Mouse (Mus musculus) forebrain, embryonic 10.5 days (tissue): ENCODE data around the gene Gpatch11. TPM values are rescaled to one million over a fixed set of nuclear protein-coding genes. Genes with fewer than 3 reads are reported as not detected.
A peak's percentile ranks its signal among the peaks of the same experiment; 100 is the strongest.

ENCODE experiments used
- DNase-seq: peaks from one replicate; pipeline ENCODE4 v3.0.0-alpha.2; 2017; ENCODE audit warnings: low spot score; ENCODE audit errors: extremely low spot score
- H3K27ac ChIP-seq: fragments of 300-500 bp; sonication (generic); 2 replicates; pipeline ENCODE4 v1.5.1; 2016; ENCODE audit warnings: mild to moderate bottlenecking
- H3K27me3 ChIP-seq: fragments of 300-500 bp; sonication (generic); 2 replicates; pipeline ENCODE4 v1.6.1; 2016; ENCODE audit warnings: mild to moderate bottlenecking; ENCODE audit not compliant: poor library complexity, severe bottlenecking
- H3K36me3 ChIP-seq: fragments of 300-500 bp; sonication (generic); replicated peaks from 2 replicates; pipeline ENCODE4 v1.6.1; 2016; ENCODE audit warnings: mild to moderate bottlenecking, moderate library complexity
- H3K4me1 ChIP-seq: fragments of 300-500 bp; sonication (generic); 2 replicates; pipeline ENCODE4 v1.6.1; 2016
- H3K4me3 ChIP-seq: fragments of 300-500 bp; sonication (generic); 2 replicates; pipeline ENCODE4 v1.5.1; 2016; ENCODE audit warnings: mild to moderate bottlenecking, moderate library complexity
- H3K9me3 ChIP-seq: fragments of 300-500 bp; sonication (generic); 2 replicates; pipeline ENCODE4 v1.6.1; 2016; ENCODE audit warnings: mild to moderate bottlenecking, moderate library complexity
- WGBS: fragments of 180-500 bp; shearing (Covaris S2); methylation state at CpG from one replicate; pipeline ENCODE4 v1.1.7; 2016; 5-methylcytosine and 5-hydroxymethylcytosine counted together
- polyA plus RNA-seq: library from polyadenylated mRNA; unstranded; fragments of >200 nt; fragmentation: Nextera tagmentation; extraction: Ambion mirVana; gene quantifications from 2 replicates; pipeline ENCODE4 v1.2.1, GENCODE M21; 2016

Gpatch11 gene
- polyA plus RNA-seq, 1 experiment from 2014 or later = 31.8 TPM

DNA sequence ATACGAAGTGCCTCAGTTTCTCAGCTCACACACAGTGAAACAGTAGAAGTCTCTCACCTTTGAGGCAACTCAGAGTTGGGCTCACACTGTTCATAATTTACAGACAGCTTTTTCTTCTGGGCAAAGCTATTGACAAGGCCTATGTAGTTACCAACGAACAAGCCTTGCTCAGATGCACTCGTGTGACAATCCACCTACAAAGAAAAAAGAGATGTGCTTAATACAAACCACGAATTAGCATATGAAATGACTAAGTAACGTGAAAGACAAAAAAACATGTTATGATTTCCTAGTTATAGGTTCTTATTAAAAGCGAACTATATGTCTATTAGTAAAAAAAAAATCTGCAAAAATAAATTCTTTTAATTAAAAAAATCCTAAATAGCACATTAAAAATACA is 38.5 kb downstream of the Gpatch11 start:
- no peak for DNase-seq
- 95% methylated on average over 6 of the region's 6 CpGs for WGBS
- no peak overlapping the region for H3K27ac ChIP-seq
- peaks cover 32% of the 10 kb centered on the region for H3K36me3 ChIP-seq
- no peaks in the 10 kb centered on the region for H3K9me3 ChIP-seq
- H3K4me3 ChIP-seq = no peak overlapping the region
- no peaks in the 10 kb centered on the region for H3K27me3 ChIP-seq
- H3K4me1 ChIP-seq = no peaks in the 10 kb centered on the region

DNA sequence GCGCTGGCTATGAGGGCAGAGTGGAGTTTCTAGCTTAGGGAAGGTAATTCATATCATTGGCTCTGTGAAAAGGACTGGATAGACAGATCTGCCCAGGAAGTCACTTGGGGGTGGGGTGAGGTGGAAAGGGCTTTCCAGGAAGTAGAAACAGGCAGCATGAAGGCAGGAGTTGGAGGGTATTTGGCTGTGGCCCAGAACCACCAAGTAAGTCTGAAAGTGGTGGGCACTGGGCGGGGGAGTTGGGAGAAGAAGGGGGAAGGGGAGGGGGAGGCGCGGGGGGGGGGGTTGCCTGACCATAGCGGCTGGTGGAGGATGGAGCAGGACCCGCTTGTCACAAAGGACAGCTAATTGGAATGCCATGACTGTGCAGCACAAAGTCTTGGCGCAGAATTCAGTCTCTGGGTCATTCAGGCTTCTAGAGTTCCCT is 46.5 kb downstream of the Gpatch11 start:
- peak overlapping the region; percentile 84 for H3K27ac ChIP-seq
- no peaks in the 10 kb centered on the region for H3K9me3 ChIP-seq
- peaks cover 20% of the 10 kb centered on the region for H3K4me1 ChIP-seq
- peak; percentile 32 for DNase-seq
- 15% methylated on average over 4 of the region's 7 CpGs for WGBS
- peak overlapping the region; percentile 65 for H3K4me3 ChIP-seq
- H3K36me3 ChIP-seq = peaks cover 12% of the 10 kb centered on the region; the same call in 1 of the 2 replicates
- H3K27me3 ChIP-seq = no peaks in the 10 kb centered on the region

DNA sequence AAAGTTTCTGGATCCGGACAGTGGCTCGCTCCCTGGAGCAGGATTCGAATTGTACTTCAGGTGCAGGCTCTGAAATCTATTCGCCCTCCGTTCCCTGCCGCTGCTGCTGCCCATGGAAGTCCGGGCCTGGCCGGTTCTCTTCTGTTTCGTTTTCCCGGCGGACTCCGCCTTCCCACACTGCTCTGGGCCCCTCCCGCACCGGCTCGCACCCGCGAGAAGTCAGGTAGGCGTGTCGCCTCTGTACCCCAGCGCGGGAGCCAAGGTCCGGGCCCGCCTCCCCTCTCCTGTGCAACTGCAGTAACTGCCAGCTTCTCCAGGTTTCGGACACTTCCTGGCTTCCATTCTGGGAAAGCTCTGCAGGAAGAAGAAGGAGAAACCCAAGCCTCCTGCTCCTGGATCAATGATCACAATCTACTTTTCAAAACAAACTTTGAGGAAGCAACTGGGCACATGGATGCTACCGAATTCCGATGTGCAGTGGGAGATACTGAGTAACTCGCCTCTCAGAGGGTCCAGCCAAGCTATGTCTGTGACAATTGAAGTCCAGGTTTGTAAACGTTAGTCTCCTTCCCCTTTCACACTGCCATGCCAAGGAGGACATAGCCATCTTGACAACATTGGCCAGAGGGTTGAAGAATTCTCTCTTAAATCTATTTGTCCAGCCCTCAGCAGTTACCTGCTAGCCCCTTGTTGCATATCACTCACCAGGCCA is 47.2 kb downstream of the Gpatch11 start, which contains the start of gene Eif2ak2:
Gene Eif2ak2, minus strand, starts transcription at position 173 of the 712 bp plus-strand sequence.
- Histone ChIP-seq H3K4me3 (peak within 1 kb of the TSS; percentile 65), H3K27ac (peak within 1 kb of the TSS; percentile 84), H3K9me3 (no peaks in the 10 kb centered on the region), H3K4me1 (peaks cover 20% of the 10 kb centered on the region), H3K27me3 (no peaks in the 10 kb centered on the region), H3K36me3 (peaks cover 6% of the 10 kb centered on the region; the same call in 1 of the 2 replicates)
- peak; percentile 76 for DNase-seq
- 3% methylated on average over 28 of the region's 28 CpGs for WGBS

DNA sequence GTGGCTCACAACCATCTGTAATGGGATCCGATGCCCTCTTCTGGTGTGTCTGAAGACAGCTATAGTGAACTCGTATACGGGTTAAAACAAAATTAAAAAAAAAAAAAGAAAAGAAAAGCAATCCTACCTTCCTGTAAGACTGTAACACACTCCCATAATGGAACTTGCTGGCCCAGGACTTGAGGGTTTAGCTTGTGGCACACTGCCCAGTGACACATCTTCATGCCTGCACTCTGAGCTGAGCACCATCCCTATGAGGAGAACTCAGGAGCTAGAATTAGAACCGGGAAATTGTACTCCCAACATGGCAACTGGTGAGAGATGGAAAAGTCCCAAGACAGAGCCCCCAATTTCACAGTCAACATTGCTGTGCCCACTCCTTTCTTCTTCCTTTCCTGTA is 47.9 kb downstream of the Gpatch11 start:
- Histone ChIP-seq H3K4me3 (no peak overlapping the region), H3K27ac (no peak overlapping the region), H3K36me3 (no peaks in the 10 kb centered on the region), H3K27me3 (no peaks in the 10 kb centered on the region), H3K4me1 (peaks cover 20% of the 10 kb centered on the region), H3K9me3 (no peaks in the 10 kb centered on the region)
- DNase-seq = no peak
- 93% methylated on average over 4 of the region's 4 CpGs for WGBS

DNA sequence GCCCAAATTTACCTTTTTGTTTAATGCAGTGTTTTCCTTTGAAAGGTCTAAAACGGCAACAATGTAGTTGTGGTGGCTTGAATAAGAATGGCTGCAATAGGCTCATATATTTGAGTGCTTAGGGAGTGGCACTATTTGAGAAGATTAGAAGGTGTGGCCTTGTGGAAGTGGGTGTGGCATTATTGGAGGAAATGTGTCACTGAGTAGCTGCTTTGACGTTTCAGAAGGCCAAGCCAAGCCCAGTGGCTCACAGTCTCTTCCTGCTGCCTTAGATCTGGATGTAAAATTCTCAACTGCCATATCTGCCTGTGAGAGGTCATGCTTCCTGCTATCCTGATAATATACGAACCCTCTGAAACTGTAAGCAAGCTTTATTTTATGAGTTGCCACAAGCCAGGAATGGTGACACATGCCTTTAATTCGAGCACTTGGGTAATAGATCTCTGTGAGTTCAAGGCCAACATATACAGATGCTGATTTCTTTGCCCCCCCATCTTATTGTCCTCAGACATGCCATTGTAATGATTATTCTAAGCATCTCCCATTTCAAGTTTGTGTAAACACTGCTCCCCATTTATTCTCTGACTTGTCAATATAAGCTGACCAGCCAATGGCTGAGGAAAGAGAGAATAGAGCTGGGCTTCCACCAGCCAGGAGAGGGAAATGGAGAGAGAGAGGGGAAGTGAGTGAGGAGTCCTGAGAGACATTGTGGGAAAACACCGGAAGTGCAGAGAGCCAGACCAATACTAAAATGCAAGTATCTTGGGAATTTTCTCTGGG is 50.1 kb downstream of the Gpatch11 start:
- H3K36me3 ChIP-seq = no peaks in the 10 kb centered on the region
- WGBS = 86% methylated on average over 5 of the region's 5 CpGs
- no peaks in the 10 kb centered on the region for H3K9me3 ChIP-seq

DNA sequence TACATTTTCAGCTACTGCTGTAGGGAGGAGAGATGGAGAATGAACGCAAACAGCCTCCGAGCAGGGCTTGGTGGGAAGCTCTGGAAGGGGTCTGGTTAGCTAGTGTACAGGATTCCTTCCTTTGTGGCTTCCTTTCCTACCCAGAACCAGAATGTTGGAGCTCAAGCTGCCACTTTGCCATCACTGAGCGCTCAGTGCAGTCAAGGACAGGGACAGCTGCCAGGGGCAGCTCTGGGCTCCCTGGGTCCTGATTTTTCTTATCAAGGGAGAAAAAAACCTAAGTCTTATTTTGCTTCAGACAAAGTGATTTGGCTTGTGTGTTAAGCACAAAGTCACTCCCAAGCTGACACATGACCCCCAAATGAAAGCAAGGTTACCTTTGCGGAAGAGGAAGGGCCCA is 53.2 kb downstream of the Gpatch11 start:
- H3K4me3 ChIP-seq = no peak overlapping the region
- no peaks in the 10 kb centered on the region for H3K27me3 ChIP-seq
- no peak overlapping the region for H3K27ac ChIP-seq
- WGBS = 93% methylated on average over 4 of the region's 4 CpGs
- H3K36me3 ChIP-seq = no peaks in the 10 kb centered on the region
- H3K9me3 ChIP-seq = no peaks in the 10 kb centered on the region
- H3K4me1 ChIP-seq = no peaks in the 10 kb centered on the region
- no peak for DNase-seq

More for the DNA sequence above, 50.1 kb downstream of the Gpatch11 start:
- no peak overlapping the region for H3K27ac ChIP-seq
- H3K4me1 ChIP-seq = peaks cover 20% of the 10 kb centered on the region
- H3K4me3 ChIP-seq = no peak overlapping the region
- DNase-seq = no peak
- H3K27me3 ChIP-seq = no peaks in the 10 kb centered on the region

DNA sequence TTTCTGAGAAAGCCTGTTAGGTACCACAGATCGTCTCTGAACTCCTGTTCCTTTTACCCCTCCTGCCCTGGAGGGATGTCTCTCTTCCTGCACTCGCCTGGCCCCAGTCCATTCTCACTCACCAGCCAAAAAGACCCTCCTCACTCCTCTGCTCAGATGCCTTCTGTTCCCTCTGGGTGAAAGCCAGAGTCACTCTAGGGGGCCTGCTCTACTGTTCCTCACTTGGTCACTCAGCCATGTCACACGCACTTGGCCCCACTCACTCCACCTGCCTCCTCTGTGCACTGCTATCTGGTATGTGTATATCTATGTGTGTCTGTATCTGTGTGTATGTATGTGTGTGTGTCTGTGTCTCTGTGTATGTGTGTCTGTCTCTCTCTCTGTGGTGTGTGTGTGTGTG is 53.8 kb downstream of the Gpatch11 start:
- no peak for DNase-seq
- no peaks in the 10 kb centered on the region for H3K27me3 ChIP-seq
- no peak overlapping the region for H3K4me3 ChIP-seq
- no peaks in the 10 kb centered on the region for H3K4me1 ChIP-seq
- 62% methylated on average over 3 of the region's 3 CpGs for WGBS
- no peak overlapping the region for H3K27ac ChIP-seq
- H3K9me3 ChIP-seq = no peaks in the 10 kb centered on the region
- no peaks in the 10 kb centered on the region for H3K36me3 ChIP-seq

DNA sequence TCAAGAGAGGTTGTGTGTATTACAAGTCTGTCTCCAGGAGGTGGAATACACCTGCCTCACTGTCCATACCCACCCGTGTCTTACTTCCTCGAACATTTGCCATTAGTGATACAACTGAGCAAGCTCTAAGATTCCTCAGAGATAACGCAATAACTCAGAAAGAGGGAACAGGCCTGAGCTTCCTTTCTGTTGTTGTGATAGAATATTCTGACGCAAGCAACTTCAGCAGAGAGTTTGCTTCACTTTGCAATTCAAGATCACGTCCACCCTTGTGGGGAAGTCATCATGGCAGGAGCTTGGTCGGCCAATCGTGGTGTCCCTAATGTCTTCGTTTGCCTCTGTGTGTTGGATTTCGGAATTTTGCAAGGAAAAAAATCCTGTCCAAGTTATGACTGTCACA is 55.7 kb downstream of the Gpatch11 start:
- WGBS = 88% methylated on average over 9 of the region's 9 CpGs
- Histone ChIP-seq H3K36me3 (no peaks in the 10 kb centered on the region), H3K4me3 (no peak overlapping the region), H3K27ac (no peak overlapping the region), H3K27me3 (no peaks in the 10 kb centered on the region), H3K4me1 (no peaks in the 10 kb centered on the region), H3K9me3 (no peaks in the 10 kb centered on the region)
- no peak for DNase-seq

DNA sequence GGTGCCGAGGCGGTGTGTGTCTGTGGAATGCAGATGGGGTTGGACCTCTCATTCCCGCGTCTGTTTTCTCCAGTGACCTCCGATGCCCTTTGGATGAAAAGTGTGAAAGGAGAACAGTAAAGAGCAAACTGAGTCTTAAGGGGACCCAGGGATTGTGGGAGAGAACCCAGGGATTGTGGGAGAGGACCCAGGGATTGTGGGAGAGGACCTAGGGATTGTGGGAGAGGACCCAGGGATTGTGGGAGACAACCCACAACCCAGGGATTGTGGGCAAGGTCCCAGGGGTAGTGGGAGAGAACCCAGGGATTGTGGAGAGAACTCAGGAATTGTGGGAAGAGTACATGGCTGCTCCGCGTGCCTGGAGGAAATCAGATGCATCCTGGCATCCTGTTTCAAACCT is 59.6 kb downstream of the Gpatch11 start:
- Histone ChIP-seq H3K27me3 (no peaks in the 10 kb centered on the region), H3K9me3 (no peaks in the 10 kb centered on the region), H3K36me3 (no peaks in the 10 kb centered on the region), H3K4me1 (no peaks in the 10 kb centered on the region), H3K27ac (no peak overlapping the region), H3K4me3 (no peak overlapping the region)
- WGBS = 87% methylated on average over 7 of the region's 7 CpGs
- DNase-seq = no peak

DNA sequence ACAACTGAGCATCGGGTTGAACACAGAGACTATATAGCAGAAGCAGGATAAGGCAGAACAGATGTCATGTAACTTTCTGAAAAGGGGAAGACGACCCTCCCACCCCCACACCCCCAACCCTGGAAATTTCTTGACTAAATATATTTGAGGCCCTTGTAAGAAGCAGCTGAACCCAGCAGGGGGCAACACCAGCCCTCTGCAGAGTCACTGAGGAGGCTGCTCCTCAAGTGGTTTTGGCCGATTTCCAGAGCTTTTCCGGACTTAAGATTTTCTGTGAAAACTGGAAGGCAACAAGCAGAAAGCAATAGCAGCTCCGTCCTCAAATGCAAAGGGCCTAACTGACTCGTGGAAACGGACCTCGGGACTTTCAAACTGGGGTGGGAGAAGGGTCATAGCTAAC is 60.0 kb downstream of the Gpatch11 start:
- no peaks in the 10 kb centered on the region for H3K27me3 ChIP-seq
- no peaks in the 10 kb centered on the region for H3K36me3 ChIP-seq
- H3K4me3 ChIP-seq = no peak overlapping the region
- no peak for DNase-seq
- no peaks in the 10 kb centered on the region for H3K4me1 ChIP-seq
- 63% methylated on average over 8 of the region's 8 CpGs for WGBS
- no peak overlapping the region for H3K27ac ChIP-seq
- no peaks in the 10 kb centered on the region for H3K9me3 ChIP-seq

Other genes with a start within 250 kb of the Gpatch11 start
- gene Strn, start 98.4 kb upstream of the Gpatch11 start, polyA plus RNA-seq = 6.2 TPM in 2 replicates
- 13.6 and 14.0 TPM in 2 replicates for gene Heatr5b, start 203 bp upstream of the Gpatch11 start, polyA plus RNA-seq
- 7.4 and 8.6 TPM in 2 replicates for gene Eif2ak2, start 47.0 kb downstream of the Gpatch11 start, polyA plus RNA-seq
- gene Sult6b1, start 71.4 kb downstream of the Gpatch11 start, polyA plus RNA-seq = 0.20 TPM in 1 of 2 replicates, not detected in the other
- gene Cebpzos, start 80.9 kb downstream of the Gpatch11 start, polyA plus RNA-seq = 106 and 109 TPM in 2 replicates
- 60.4 and 61.9 TPM in 2 replicates for gene Cebpz, start 101.5 kb downstream of the Gpatch11 start, polyA plus RNA-seq
- gene Ndufaf7, start 101.6 kb downstream of the Gpatch11 start, polyA plus RNA-seq = 46.0 and 49.4 TPM in 2 replicates
- gene Prkd3, start 185.2 kb downstream of the Gpatch11 start, polyA plus RNA-seq = 47.8 and 50.5 TPM in 2 replicates
- gene Qpct, start 216.3 kb downstream of the Gpatch11 start, polyA plus RNA-seq = 3.7 and 4.1 TPM in 2 replicates